Mouse (Mus musculus) intestine, postnatal 0 days (tissue): ENCODE measurements around the gene Lmntd1. TPM values are rescaled to one million over a fixed set of nuclear protein-coding genes. Genes with fewer than 3 reads are reported as not detected.

Experiments used
- ATAC-seq: fragments of 200-750 bp; cut with Nextera tagmentation; 2 replicates; pipeline ENCODE4 v1.8.0; 2017; ENCODE audit warnings: mild to moderate bottlenecking, moderate TSS enrichment, moderate library complexity
- H3K27ac ChIP-seq: fragments of 300-500 bp; sonication (generic); 2 replicates; pipeline ENCODE4 v1.5.1; 2014; ENCODE audit warnings: mild to moderate bottlenecking, low read depth, low read length, moderate library complexity
- H3K27me3 ChIP-seq: fragments of 300-500 bp; sonication (generic); replicated peaks from 2 replicates; pipeline ENCODE4 v1.6.1; 2014; ENCODE audit warnings: low read length, mixed read lengths; ENCODE audit not compliant: control insufficient read depth, insufficient read depth
- H3K36me3 ChIP-seq: fragments of 300-500 bp; sonication (generic); 2 replicates; pipeline ENCODE4 v1.6.1; 2014; ENCODE audit warnings: mild to moderate bottlenecking, moderate library complexity; ENCODE audit not compliant: control insufficient read depth, insufficient read depth
- H3K4me1 ChIP-seq: fragments of 300-500 bp; sonication (generic); replicated peaks from 2 replicates; pipeline ENCODE4 v1.6.1; 2014; ENCODE audit warnings: antibody characterized with exemption, low read length, mixed read lengths; ENCODE audit not compliant: control insufficient read depth, insufficient read depth
- H3K4me2 ChIP-seq: fragments of 300-500 bp; sonication (generic); replicated peaks from 2 replicates; pipeline ENCODE4 v1.6.1; 2014; ENCODE audit warnings: low read depth, mild to moderate bottlenecking, moderate library complexity
- H3K4me3 ChIP-seq: fragments of 300-500 bp; sonication (generic); 2 replicates; pipeline ENCODE4 v1.5.1; 2014; ENCODE audit warnings: low read depth, low read length
- H3K9ac ChIP-seq: fragments of 300-500 bp; sonication (generic); 2 replicates; pipeline ENCODE4 v1.6.1; 2014; ENCODE audit warnings: mild to moderate bottlenecking, low read depth, low read length
- H3K9me3 ChIP-seq: fragments of 300-500 bp; sonication (generic); 2 replicates; pipeline ENCODE4 v1.6.1; 2016; ENCODE audit warnings: mixed run types; ENCODE audit not compliant: control insufficient read depth
- CTCF ChIP-seq: sonication (generic); IDR thresholded peaks from 2 replicates; pipeline ENCODE4 v1.5.1; 2016; ENCODE audit warnings: low read depth, mild to moderate bottlenecking, control low read depth, antibody characterized with exemption, moderate library complexity
- WGBS: fragments of 180-500 bp; shearing (Covaris S2); extraction: QIAGEN DNeasy Blood & Tissue Kit; methylation state at CpG from one replicate; pipeline ENCODE4 v1.1.7; 2014; 5-methylcytosine and 5-hydroxymethylcytosine counted together
- polyA plus RNA-seq: library from polyadenylated mRNA; unstranded; fragments of >200 nt; fragmentation: Nextera tagmentation; extraction: Ambion mirVana; gene quantifications from 2 replicates; pipeline ENCODE4 v1.2.1, GENCODE M21; 2015

Gene Lmntd1
- polyA plus RNA-seq, 1 experiment from 2014 or later = 0.61 TPM

DNA sequence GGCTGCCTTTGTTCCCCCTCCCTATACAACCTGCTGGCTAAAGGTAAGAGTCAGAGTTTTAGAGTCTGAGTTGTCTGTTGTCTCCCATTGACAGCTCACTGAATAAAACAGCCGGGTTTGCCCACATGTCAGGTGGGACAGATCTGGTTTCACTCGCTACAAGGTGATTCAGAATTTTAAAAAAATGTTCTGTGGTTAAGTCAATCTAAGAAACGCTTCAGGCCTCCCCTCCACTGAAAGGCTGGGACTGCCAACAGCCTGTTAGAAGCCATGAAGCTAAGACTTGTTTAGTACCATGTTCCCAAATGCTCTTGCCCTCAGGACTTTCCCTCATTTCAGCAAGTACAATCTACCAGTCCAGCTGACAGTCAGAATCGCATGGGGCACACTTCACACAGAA is 244.8 kb downstream of the Lmntd1 start:
- H3K27me3 ChIP-seq = no peaks in the 10 kb centered on the region
- H3K4me2 ChIP-seq = no peak overlapping the region
- H3K4me3 ChIP-seq = no peak overlapping the region
- no peak overlapping the region; the same call in 1 of the 2 replicates for H3K9ac ChIP-seq
- TF ChIP-seq CTCF = no peak
- no peak overlapping the region for H3K27ac ChIP-seq
- WGBS = 58% methylated on average over 4 of the region's 4 CpGs
- no peaks in the 10 kb centered on the region for H3K4me1 ChIP-seq
- no peaks in the 10 kb centered on the region for H3K36me3 ChIP-seq
- no peak for ATAC-seq
- no peaks in the 10 kb centered on the region for H3K9me3 ChIP-seq

- WGBS = 90% methylated on average over 11 of the region's 11 CpGs
- Histone ChIP-seq H3K9ac (no peak overlapping the region), H3K4me3 (no peak overlapping the region)
Observed at GRCm38 (mm10) chr6:145366488-145366887, 247.6 kb downstream of the Lmntd1 start.

DNA sequence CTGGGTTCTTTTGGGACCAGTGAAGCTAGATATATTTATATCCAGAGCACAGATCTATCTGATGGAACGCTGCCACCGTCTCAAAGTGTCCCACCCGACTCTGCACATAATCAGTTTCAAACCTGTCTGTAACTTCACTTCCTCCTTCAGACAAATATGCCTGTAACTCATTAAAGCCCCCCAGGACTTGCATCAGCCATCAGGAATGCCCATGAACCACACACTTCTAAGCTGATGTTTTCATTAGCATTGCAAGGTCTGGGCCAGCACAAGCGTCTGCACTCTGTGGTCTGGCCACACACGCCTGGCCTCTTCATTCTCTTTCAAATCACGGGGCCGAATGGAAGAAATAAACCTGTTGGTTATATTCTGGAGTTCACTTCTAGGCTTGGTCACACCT is 250.4 kb downstream of the Lmntd1 start:
- Histone ChIP-seq H3K9me3 (no peaks in the 10 kb centered on the region), H3K4me3 (no peak overlapping the region), H3K4me2 (no peak overlapping the region), H3K27me3 (0 out of 2 replicates have a peak, but pooled peaks cover 3% of the 10 kb centered on the region), H3K4me1 (no peaks in the 10 kb centered on the region), H3K36me3 (no peaks in the 10 kb centered on the region), H3K27ac (no peak overlapping the region), H3K9ac (no peak overlapping the region)
- no peak for TF ChIP-seq CTCF
- no peak for ATAC-seq
- WGBS = 66% methylated on average over 7 of the region's 7 CpGs

More at GRCm38 (mm10) chr6:145366488-145366887, 247.6 kb downstream of the Lmntd1 start:
- Histone ChIP-seq H3K4me1 (no peaks in the 10 kb centered on the region), H3K36me3 (no peaks in the 10 kb centered on the region), H3K27me3 (0 out of 2 replicates have a peak, but pooled peaks cover 3% of the 10 kb centered on the region), H3K4me2 (no peak overlapping the region), H3K27ac (no peak overlapping the region), H3K9me3 (no peaks in the 10 kb centered on the region)
- TF ChIP-seq CTCF = no peak
- no peak for ATAC-seq

GRCm38 (mm10) chr6:145361109-145361694 is 252.9 kb downstream of the Lmntd1 start:
- Histone ChIP-seq H3K9ac (no peak overlapping the region), H3K4me3 (no peak overlapping the region), H3K36me3 (no peaks in the 10 kb centered on the region), H3K4me1 (no peaks in the 10 kb centered on the region), H3K27me3 (0 out of 2 replicates have a peak, but pooled peaks cover 3% of the 10 kb centered on the region), H3K27ac (no peak overlapping the region), H3K4me2 (0 out of 2 replicates have a peak overlapping the region, but pooled peaks have one; percentile 6), H3K9me3 (no peaks in the 10 kb centered on the region)
- WGBS = 65% methylated on average over 12 of the region's 12 CpGs
- no peak for TF ChIP-seq CTCF
- ATAC-seq = peak; percentile 80

DNA sequence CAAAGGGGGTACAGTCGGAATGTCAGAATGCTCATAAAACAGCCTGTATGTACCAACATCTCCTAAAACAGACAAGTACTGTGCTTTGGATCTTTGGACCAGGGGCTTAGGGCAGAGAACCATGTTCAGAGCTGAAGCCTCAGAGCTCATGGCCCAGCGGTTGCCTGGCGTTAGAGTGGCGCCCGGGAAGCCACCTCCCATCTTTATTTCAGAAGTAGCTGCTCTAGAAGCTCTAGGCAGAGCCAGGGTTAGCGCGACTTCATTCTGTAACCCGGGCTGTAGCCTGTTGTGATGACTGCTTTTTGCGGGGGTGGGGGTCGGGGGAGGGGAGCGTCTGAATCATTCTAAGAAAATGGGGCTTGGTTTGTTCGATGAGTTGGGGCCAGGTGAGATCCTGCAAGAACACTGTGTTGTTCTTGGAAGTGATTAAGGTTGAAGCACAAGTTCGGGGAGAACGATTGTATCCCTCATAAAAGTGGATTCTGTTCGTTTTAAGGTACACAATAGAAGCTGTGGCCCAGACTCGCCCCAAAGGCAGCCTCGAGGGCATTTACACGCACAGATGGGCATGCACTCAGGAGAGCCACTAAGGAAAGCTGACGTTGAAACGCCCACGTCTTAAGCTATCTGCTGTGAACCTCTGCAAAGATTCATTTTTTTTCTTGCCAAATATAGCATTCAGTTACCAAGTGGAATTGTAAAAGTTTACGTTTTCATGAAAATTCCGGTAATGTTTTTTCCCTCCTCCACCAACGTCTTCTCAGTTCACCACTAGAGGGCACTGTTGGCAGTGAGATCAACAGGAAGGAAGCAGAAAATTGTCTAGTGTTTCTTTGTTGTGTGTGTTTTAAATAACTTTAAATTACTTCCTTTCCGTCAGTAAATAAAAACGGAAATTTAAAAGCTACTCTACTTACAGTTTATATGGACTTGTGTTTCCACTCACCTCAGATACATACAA is 254.4 kb downstream of the Lmntd1 start:
- 0 out of 2 replicates have a peak, but pooled peaks cover 3% of the 10 kb centered on the region for H3K27me3 ChIP-seq
- H3K9ac ChIP-seq = no peak overlapping the region
- no peak for ATAC-seq
- no peaks in the 10 kb centered on the region for H3K4me1 ChIP-seq
- WGBS = 43% methylated on average over 26 of the region's 26 CpGs
- 0 out of 2 replicates have a peak, but pooled peaks cover 4% of the 10 kb centered on the region for H3K9me3 ChIP-seq
- H3K4me3 ChIP-seq = no peak overlapping the region
- H3K4me2 ChIP-seq = no peak overlapping the region
- TF ChIP-seq CTCF = peak; percentile 88
- no peak overlapping the region for H3K27ac ChIP-seq
- no peaks in the 10 kb centered on the region for H3K36me3 ChIP-seq

DNA sequence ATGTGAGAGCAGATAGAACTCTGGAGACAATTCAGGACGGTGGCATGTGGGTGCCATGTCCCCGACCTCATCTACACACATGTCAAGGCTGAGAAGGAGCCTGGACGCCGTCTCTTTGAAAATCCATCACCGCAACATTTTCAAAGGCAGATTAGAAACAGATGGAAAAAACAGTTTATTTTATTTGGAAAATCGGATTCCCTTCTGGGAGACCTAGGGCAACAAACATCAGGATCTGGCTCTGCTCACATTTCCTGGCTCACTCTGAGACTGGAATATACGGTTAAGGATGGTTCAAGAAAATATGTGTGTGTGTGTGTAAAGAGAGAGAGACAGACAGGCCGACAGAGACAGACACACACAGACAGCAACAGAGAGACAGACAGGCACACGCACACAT is 256.1 kb downstream of the Lmntd1 start:
- Histone ChIP-seq H3K9ac (no peak overlapping the region), H3K9me3 (0 out of 2 replicates have a peak, but pooled peaks cover 4% of the 10 kb centered on the region), H3K27ac (no peak overlapping the region), H3K4me3 (no peak overlapping the region), H3K36me3 (no peaks in the 10 kb centered on the region), H3K4me2 (no peak overlapping the region), H3K27me3 (0 out of 2 replicates have a peak, but pooled peaks cover 3% of the 10 kb centered on the region), H3K4me1 (no peaks in the 10 kb centered on the region)
- WGBS = 62% methylated on average over 9 of the region's 9 CpGs
- ATAC-seq = no peak
- no peak for TF ChIP-seq CTCF
